Mouse (Mus musculus): ENCODE results near the gene Kif19a. TPM values are rescaled to one million over a fixed set of nuclear protein-coding genes. Genes with fewer than 3 reads are reported as not detected.

The Kif19a gene
- polyA plus RNA-seq, 1 experiment from 2014 or later, result 0.17 TPM

GRCm38 (mm10) chr11:114728333-114728732 lies 36.9 kb upstream of the Kif19a start:
- no peak for ATAC-seq (ENCODE audit: low read depth)
- WGBS (ENCODE audit: insufficient replicate concordance), result 25% methylated on average over 5 of the region's 5 CpGs
- H3K36me3 ChIP-seq (ENCODE audit: control insufficient read depth, insufficient read depth), result no peaks in the 10 kb centered on the region

DNA sequence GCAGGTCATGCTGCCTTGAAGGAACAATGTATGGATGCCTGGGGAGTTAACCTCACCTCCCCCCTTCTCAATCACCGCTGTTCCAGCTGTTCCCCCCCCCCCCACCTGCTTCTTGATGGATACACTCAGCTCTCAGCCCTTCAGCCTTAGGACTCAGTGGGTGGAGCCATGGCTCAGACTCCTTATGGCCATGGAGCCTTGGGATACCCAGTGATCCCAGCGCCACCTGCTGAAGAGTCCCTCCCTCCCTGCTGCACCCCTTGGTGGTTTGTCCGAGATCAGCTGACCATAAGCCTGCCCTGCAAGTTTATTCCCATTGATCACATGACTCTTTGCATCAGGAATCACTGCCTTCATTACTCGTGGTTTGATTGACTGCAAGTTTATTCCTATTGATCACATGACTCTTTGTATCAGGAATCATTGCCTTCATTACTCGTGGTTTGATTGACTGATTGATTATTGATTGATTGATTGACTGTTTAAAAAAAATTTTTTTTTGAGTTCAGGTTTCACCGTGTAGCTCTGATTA lies 35.3 kb upstream of the Kif19a start:
- no peak overlapping the region for H3K4me3 ChIP-seq (ENCODE audit: low read depth, low read length)
- no peaks in the 10 kb centered on the region for H3K9me3 ChIP-seq (replicated peaks; ENCODE audit: control insufficient read depth, low read length)
- H3K36me3 ChIP-seq (ENCODE audit: control insufficient read depth, insufficient read depth), result no peaks in the 10 kb centered on the region
- H3K9ac ChIP-seq (ENCODE audit: low read depth, low read length), result no peak overlapping the region
- no peak overlapping the region for H3K4me2 ChIP-seq (ENCODE audit: low read depth, low read length)
- no peak overlapping the region for H3K27ac ChIP-seq (ENCODE audit: low read length)
- no peaks in the 10 kb centered on the region; the same call in 1 of the 2 replicates for H3K27me3 ChIP-seq (ENCODE audit: control insufficient read depth, insufficient read depth, low read depth, low read length)
- no peaks in the 10 kb centered on the region for H3K4me1 ChIP-seq (ENCODE audit: control insufficient read depth, low read depth, low read length)
- ATAC-seq (ENCODE audit: low read depth), result no peak
- WGBS (ENCODE audit: insufficient replicate concordance), result 46% methylated on average over 6 of the region's 6 CpGs

More at GRCm38 (mm10) chr11:114728333-114728732, 36.9 kb upstream of the Kif19a start:
- Histone ChIP-seq H3K27me3 (ENCODE audit: control insufficient read depth, insufficient read depth, low read depth, low read length) (no peaks in the 10 kb centered on the region; the same call in 1 of the 2 replicates), H3K9ac (ENCODE audit: low read depth, low read length) (no peak overlapping the region), H3K4me1 (ENCODE audit: control insufficient read depth, low read depth, low read length) (no peaks in the 10 kb centered on the region), H3K4me3 (ENCODE audit: low read depth, low read length) (no peak overlapping the region), H3K27ac (ENCODE audit: low read length) (no peak overlapping the region), H3K9me3 (replicated peaks; ENCODE audit: control insufficient read depth, low read length) (no peaks in the 10 kb centered on the region), H3K4me2 (ENCODE audit: low read depth, low read length) (no peak overlapping the region)

GRCm38 (mm10) chr11:114731711-114732110 lies 33.5 kb upstream of the Kif19a start:
- Histone ChIP-seq H3K9me3 (replicated peaks; ENCODE audit: control insufficient read depth, low read length) (no peaks in the 10 kb centered on the region), H3K27ac (ENCODE audit: low read length) (no peak overlapping the region), H3K27me3 (ENCODE audit: control insufficient read depth, insufficient read depth, low read depth, low read length) (no peaks in the 10 kb centered on the region; the same call in 1 of the 2 replicates), H3K36me3 (ENCODE audit: control insufficient read depth, insufficient read depth) (no peaks in the 10 kb centered on the region), H3K4me1 (ENCODE audit: control insufficient read depth, low read depth, low read length) (no peaks in the 10 kb centered on the region), H3K4me3 (ENCODE audit: low read depth, low read length) (no peak overlapping the region), H3K9ac (ENCODE audit: low read depth, low read length) (no peak overlapping the region), H3K4me2 (ENCODE audit: low read depth, low read length) (no peak overlapping the region)
- ATAC-seq (ENCODE audit: low read depth), result no peak
- 71% methylated on average over 4 of the region's 4 CpGs for WGBS (ENCODE audit: insufficient replicate concordance)

DNA sequence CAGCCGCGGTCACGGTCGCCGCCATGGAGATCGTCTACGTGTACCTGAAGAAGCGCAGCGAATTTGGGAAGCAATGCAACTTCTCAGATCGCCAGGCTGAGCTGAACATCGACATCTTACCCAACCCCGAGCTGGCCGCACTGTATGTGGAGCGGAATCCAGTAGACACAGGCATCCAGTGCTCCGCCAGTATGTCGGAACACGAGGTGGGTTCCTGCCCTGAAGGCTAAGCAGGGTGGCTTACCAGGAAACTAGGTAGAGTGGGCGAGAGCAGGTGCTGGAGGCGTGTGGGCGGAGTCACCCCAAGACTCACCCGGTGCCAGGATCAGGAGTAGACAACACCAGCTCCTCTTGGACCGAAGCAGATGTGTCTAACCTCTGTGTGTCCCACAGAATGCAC lies 32.3 kb upstream of the Kif19a start:
- 63% methylated on average over 22 of the region's 22 CpGs for WGBS (ENCODE audit: insufficient replicate concordance)
- no peak for ATAC-seq (ENCODE audit: low read depth)
- no peaks in the 10 kb centered on the region for H3K36me3 ChIP-seq (ENCODE audit: control insufficient read depth, insufficient read depth)

GRCm38 (mm10) chr11:114736111-114736510 lies 29.1 kb upstream of the Kif19a start:
- ATAC-seq (ENCODE audit: low read depth), result no peak
- WGBS (ENCODE audit: insufficient replicate concordance), result 58% methylated on average over 2 of the region's 2 CpGs
- no peak overlapping the region for H3K9ac ChIP-seq (ENCODE audit: low read depth, low read length)
- no peaks in the 10 kb centered on the region for H3K9me3 ChIP-seq (replicated peaks; ENCODE audit: control insufficient read depth, low read length)
- no peak overlapping the region for H3K4me2 ChIP-seq (ENCODE audit: low read depth, low read length)
- no peaks in the 10 kb centered on the region for H3K36me3 ChIP-seq (ENCODE audit: control insufficient read depth, insufficient read depth)
- no peaks in the 10 kb centered on the region for H3K27me3 ChIP-seq (ENCODE audit: control insufficient read depth, insufficient read depth, low read depth, low read length)
- no peak overlapping the region for H3K27ac ChIP-seq (ENCODE audit: low read length)
- H3K4me1 ChIP-seq (ENCODE audit: control insufficient read depth, low read depth, low read length), result no peaks in the 10 kb centered on the region
- H3K4me3 ChIP-seq (ENCODE audit: low read depth, low read length), result no peak overlapping the region

More for the DNA sequence above, 32.3 kb upstream of the Kif19a start:
- H3K27ac ChIP-seq (ENCODE audit: low read length), result no peak overlapping the region
- no peaks in the 10 kb centered on the region for H3K9me3 ChIP-seq (replicated peaks; ENCODE audit: control insufficient read depth, low read length)
- H3K9ac ChIP-seq (ENCODE audit: low read depth, low read length), result no peak overlapping the region
- no peaks in the 10 kb centered on the region for H3K27me3 ChIP-seq (ENCODE audit: control insufficient read depth, insufficient read depth, low read depth, low read length)
- H3K4me3 ChIP-seq (ENCODE audit: low read depth, low read length), result no peak overlapping the region
- no peaks in the 10 kb centered on the region for H3K4me1 ChIP-seq (ENCODE audit: control insufficient read depth, low read depth, low read length)
- H3K4me2 ChIP-seq (ENCODE audit: low read depth, low read length), result no peak overlapping the region

DNA sequence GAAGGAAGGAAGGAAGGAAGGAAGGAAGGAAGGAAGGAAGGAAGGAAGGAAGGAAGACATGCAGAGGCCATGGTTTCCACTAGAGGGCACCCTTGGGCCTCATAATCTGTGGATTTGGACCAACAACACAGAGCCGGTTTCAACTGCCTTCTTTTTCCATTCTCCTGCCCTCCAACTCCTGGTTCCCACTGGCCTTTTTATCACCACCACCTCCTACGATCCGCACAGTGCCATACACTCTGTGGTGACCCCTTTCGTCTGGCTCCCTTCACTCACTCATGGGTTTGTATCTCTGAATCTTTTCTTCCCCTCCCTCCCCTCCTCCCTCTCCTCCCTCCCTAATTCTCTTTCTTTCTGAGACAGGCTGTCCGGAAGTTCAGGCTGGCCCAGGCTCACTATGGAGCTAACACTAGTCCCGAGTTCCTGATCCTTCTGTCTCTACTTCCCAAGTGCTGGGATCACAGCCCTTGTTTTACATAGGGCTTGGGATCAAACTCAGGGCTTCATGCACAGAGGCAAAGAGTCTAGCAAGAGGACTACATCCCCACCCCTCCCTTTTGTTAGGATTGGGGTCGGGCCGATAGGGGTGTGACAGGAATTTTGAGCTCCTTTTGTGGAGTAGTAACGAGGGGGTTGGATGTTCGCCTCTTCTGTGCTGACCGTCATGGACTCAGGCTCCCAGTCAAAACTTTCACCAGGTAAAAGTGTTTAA lies 28.1 kb upstream of the Kif19a start:
- no peak overlapping the region for H3K9ac ChIP-seq (ENCODE audit: low read depth, low read length)
- WGBS (ENCODE audit: insufficient replicate concordance), result 44% methylated on average over 11 of the region's 11 CpGs
- no peaks in the 10 kb centered on the region for H3K36me3 ChIP-seq (ENCODE audit: control insufficient read depth, insufficient read depth)
- no peak overlapping the region for H3K4me2 ChIP-seq (ENCODE audit: low read depth, low read length)
- H3K4me3 ChIP-seq (ENCODE audit: low read depth, low read length), result no peak overlapping the region
- no peaks in the 10 kb centered on the region for H3K9me3 ChIP-seq (replicated peaks; ENCODE audit: control insufficient read depth, low read length)
- no peak for ATAC-seq (ENCODE audit: low read depth)
- H3K27ac ChIP-seq (ENCODE audit: low read length), result no peak overlapping the region
- no peaks in the 10 kb centered on the region for H3K4me1 ChIP-seq (ENCODE audit: control insufficient read depth, low read depth, low read length)
- H3K27me3 ChIP-seq (ENCODE audit: control insufficient read depth, insufficient read depth, low read depth, low read length), result no peaks in the 10 kb centered on the region

DNA sequence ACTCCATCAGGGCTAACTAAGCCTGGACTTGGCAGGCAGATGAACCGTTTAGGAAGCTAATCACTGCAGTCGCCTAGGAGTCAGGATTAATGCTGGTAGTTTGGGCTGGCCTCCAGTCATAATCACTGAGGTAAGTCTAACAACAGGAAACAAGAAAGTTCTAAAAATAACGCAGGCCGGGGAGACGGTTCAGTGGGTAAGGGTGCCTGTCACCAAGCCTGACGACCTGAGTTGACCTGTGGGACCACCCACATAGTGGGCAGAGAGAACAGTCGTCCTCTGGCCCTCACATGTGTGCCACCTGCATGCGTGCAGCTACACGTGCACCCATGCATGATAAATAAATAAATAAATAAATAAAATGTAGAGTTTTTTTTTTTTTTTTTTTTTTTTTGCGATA lies 24.6 kb upstream of the Kif19a start:
- no peaks in the 10 kb centered on the region; the same call in 1 of the 2 replicates for H3K27me3 ChIP-seq (ENCODE audit: control insufficient read depth, insufficient read depth, low read depth, low read length)
- WGBS (ENCODE audit: insufficient replicate concordance), result 33% methylated on average over 10 of the region's 10 CpGs
- no peak overlapping the region for H3K27ac ChIP-seq (ENCODE audit: low read length)
- no peak overlapping the region for H3K9ac ChIP-seq (ENCODE audit: low read depth, low read length)
- H3K4me3 ChIP-seq (ENCODE audit: low read depth, low read length), result no peak overlapping the region
- no peaks in the 10 kb centered on the region for H3K4me1 ChIP-seq (ENCODE audit: control insufficient read depth, low read depth, low read length)
- ATAC-seq (ENCODE audit: low read depth), result no peak
- H3K36me3 ChIP-seq (ENCODE audit: control insufficient read depth, insufficient read depth), result no peaks in the 10 kb centered on the region
- no peak overlapping the region for H3K4me2 ChIP-seq (ENCODE audit: low read depth, low read length)
- H3K9me3 ChIP-seq (replicated peaks; ENCODE audit: control insufficient read depth, low read length), result no peaks in the 10 kb centered on the region

- Histone ChIP-seq H3K27ac (ENCODE audit: low read length) (no peak overlapping the region), H3K9me3 (replicated peaks; ENCODE audit: control insufficient read depth, low read length) (no peaks in the 10 kb centered on the region), H3K9ac (ENCODE audit: low read depth, low read length) (no peak overlapping the region), H3K4me3 (ENCODE audit: low read depth, low read length) (no peak overlapping the region), H3K36me3 (ENCODE audit: control insufficient read depth, insufficient read depth) (no peaks in the 10 kb centered on the region), H3K4me1 (ENCODE audit: control insufficient read depth, low read depth, low read length) (no peaks in the 10 kb centered on the region), H3K4me2 (ENCODE audit: low read depth, low read length) (no peak overlapping the region), H3K27me3 (ENCODE audit: control insufficient read depth, insufficient read depth, low read depth, low read length) (no peaks in the 10 kb centered on the region; the same call in 1 of the 2 replicates)
- no peak for ATAC-seq (ENCODE audit: low read depth)
- 45% methylated on average over 6 of the region's 6 CpGs for WGBS (ENCODE audit: insufficient replicate concordance)
Measured at GRCm38 (mm10) chr11:114741451-114741850, 23.7 kb upstream of the Kif19a start.

DNA sequence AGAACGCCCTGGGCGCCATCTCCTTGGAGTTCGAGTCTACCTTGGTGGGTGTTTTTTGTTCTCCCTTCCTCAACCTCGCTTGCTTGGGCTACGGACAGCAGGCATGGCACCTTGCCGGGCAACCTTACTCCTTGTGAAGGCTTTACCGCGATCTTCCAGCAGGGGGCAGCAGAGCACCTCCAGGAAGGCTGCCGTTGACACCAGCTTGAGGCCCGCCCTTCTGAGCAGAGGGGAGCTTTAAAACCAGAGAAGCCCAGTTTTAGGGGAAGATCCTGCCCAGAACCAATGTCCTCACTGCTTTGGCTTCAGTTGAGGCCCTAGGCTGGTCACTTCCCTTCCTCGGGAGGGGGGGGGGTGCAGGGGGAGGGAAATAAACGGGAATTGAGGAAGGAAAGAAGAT lies 20.1 kb upstream of the Kif19a start:
- Histone ChIP-seq H3K4me1 (ENCODE audit: control insufficient read depth, low read depth, low read length) (no peaks in the 10 kb centered on the region), H3K4me2 (ENCODE audit: low read depth, low read length) (no peak overlapping the region), H3K36me3 (ENCODE audit: control insufficient read depth, insufficient read depth) (no peaks in the 10 kb centered on the region), H3K9me3 (replicated peaks; ENCODE audit: control insufficient read depth, low read length) (no peaks in the 10 kb centered on the region), H3K4me3 (ENCODE audit: low read depth, low read length) (no peak overlapping the region), H3K27ac (ENCODE audit: low read length) (no peak overlapping the region), H3K9ac (ENCODE audit: low read depth, low read length) (no peak overlapping the region), H3K27me3 (ENCODE audit: control insufficient read depth, insufficient read depth, low read depth, low read length) (no peaks in the 10 kb centered on the region; the same call in 1 of the 2 replicates)
- peak; percentile 39 for ATAC-seq (ENCODE audit: low read depth)
- 1% methylated on average over 12 of the region's 12 CpGs for WGBS (ENCODE audit: insufficient replicate concordance)
